Mouse (Mus musculus) urinary bladder, postnatal 14 days (tissue): ENCODE measurements around the gene Cybrd1.
A peak's percentile ranks its signal among the peaks of the same experiment; 100 is the strongest.

Experiments
- DNase-seq: peaks from one replicate; pipeline ENCODE4 v3.0.0; 2021; ENCODE audit warnings: low spot score

Gene Cybrd1

GRCm38 (mm10) chr2:71117797-71118708, at the start of gene Cybrd1:
Cybrd1 (plus strand) TSS chr2:71117923.
- peak; percentile 25 for DNase-seq

- no peak for DNase-seq
These were observed 46.1 kb upstream of the Cybrd1 start for GRCm38 (mm10) chr2:71071601-71072000.

GRCm38 (mm10) chr2:71073330-71073729, 44.4 kb upstream of the Cybrd1 start:
- DNase-seq, result no peak

- DNase-seq, result no peak
These were observed 43.9 kb upstream of the Cybrd1 start for GRCm38 (mm10) chr2:71073828-71074227.

- no peak for DNase-seq
These were observed 35.3 kb upstream of the Cybrd1 start for GRCm38 (mm10) chr2:71082416-71082815.

GRCm38 (mm10) chr2:71083454-71084193, 34.1 kb upstream of the Cybrd1 start:
- DNase-seq, result no peak

GRCm38 (mm10) chr2:71089766-71090165, 28.0 kb upstream of the Cybrd1 start:
- no peak for DNase-seq

- no peak for DNase-seq
These were observed 26.9 kb upstream of the Cybrd1 start for GRCm38 (mm10) chr2:71090660-71091445.

- DNase-seq, result no peak
These were observed 21.6 kb upstream of the Cybrd1 start for GRCm38 (mm10) chr2:71096170-71096569.

- no peak for DNase-seq
These were observed 15.0 kb upstream of the Cybrd1 start for GRCm38 (mm10) chr2:71102621-71103291.

GRCm38 (mm10) chr2:71103292-71103680, 14.4 kb upstream of the Cybrd1 start:
- DNase-seq, result no peak

GRCm38 (mm10) chr2:71104696-71105095, 13.0 kb upstream of the Cybrd1 start:
- DNase-seq, result no peak

- DNase-seq, result no peak
These were observed 12.1 kb upstream of the Cybrd1 start for GRCm38 (mm10) chr2:71105469-71106215.

GRCm38 (mm10) chr2:71107225-71107624, 10.5 kb upstream of the Cybrd1 start:
- no peak for DNase-seq

- no peak for DNase-seq
These were observed 9.2 kb upstream of the Cybrd1 start for GRCm38 (mm10) chr2:71108541-71108940.

- no peak for DNase-seq
These were observed 4.1 kb upstream of the Cybrd1 start for GRCm38 (mm10) chr2:71113489-71114171.

GRCm38 (mm10) chr2:71116151-71116550, 1.6 kb upstream of the Cybrd1 start:
- DNase-seq, result no peak

GRCm38 (mm10) chr2:71120844-71121243, 3.1 kb downstream of the Cybrd1 start:
- no peak for DNase-seq

- DNase-seq, result no peak
These were observed 3.7 kb downstream of the Cybrd1 start for GRCm38 (mm10) chr2:71121406-71121805.

- DNase-seq, result no peak
These were observed 4.7 kb downstream of the Cybrd1 start for GRCm38 (mm10) chr2:71122268-71123029.
